Mouse (Mus musculus): Measurements from ENCODE around the gene Rmi2.
"Not testable (repeated sequence)": the region's sequence is repeated elsewhere in the genome, so short reads cannot be mapped to it uniquely, and the experiment has no call there.

The Rmi2 gene

GRCm38 (mm10) chr16:10827269-10827668, 7.6 kb upstream of the Rmi2 start:
- DNase-seq (ENCODE audit: low read depth, low spot score), result no peak

DNA sequence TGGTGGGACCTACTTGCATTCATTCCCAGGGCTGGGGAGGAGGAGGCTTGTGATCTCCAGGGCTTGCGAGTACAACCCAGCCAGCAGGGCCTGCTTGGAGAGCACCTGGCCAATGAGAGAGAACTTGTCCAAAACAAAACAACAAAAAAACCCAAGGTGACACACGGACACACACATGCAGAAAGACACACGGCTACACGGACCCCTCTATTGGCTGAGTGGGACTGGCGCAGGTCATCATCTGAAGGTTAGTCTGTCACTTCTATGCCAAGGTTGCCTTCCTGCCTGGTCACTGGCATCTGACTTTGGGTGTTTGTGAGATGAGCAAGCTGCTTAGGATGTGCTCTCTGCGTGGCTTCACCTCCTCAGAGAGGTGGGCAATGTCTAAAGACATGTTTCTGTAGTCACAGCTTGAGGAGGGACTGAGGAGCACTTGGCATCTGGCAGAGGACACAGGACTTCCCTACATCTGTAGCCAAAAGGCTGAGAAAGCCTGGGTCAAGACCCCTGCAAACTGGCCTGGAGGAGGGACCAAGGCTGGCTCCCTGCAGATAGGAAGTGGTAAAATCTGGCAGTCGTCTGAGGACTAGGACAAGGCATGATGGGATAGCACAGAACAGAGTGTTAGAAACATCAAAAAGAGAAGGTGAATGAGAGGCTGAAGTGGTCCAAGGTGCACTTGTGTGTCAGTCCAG, 6.9 kb upstream of the Rmi2 start:
- DNase-seq (ENCODE audit: low read depth, low spot score), result no peak

DNA sequence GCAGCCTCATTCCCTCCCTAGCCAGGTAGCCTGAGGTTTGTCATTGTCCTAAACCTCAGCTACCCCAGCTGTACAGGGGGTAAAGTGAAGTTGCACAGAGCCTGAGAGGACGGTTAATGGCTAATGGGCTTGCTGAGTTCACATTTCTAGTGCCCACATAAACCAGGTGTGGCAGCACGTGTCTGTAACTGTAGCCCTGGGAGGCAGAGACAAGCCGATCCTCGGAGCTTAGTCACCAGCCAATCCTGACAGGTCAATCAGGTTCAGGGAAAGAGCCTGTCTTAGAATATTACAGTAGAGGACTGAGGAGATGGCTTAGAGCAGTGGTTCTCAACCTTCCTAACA, 6.4 kb upstream of the Rmi2 start:
- no peak for DNase-seq (ENCODE audit: low read depth, low spot score)

- no peak for DNase-seq (ENCODE audit: low read depth, low spot score)
Observed at GRCm38 (mm10) chr16:10834542-10834910, 333 bp upstream of the Rmi2 start.

GRCm38 (mm10) chr16:10836388-10836787, 1.5 kb downstream of the Rmi2 start:
- no peak for DNase-seq (ENCODE audit: low read depth, low spot score)

- no peak for DNase-seq (ENCODE audit: low read depth, low spot score)
Observed at GRCm38 (mm10) chr16:10837250-10837649, 2.4 kb downstream of the Rmi2 start.

- DNase-seq (ENCODE audit: low read depth, low spot score), result no peak
Observed at GRCm38 (mm10) chr16:10837903-10838302, 3.0 kb downstream of the Rmi2 start.

- DNase-seq (ENCODE audit: low read depth, low spot score), result no peak
Observed at GRCm38 (mm10) chr16:10838487-10839245, 3.8 kb downstream of the Rmi2 start.

DNA sequence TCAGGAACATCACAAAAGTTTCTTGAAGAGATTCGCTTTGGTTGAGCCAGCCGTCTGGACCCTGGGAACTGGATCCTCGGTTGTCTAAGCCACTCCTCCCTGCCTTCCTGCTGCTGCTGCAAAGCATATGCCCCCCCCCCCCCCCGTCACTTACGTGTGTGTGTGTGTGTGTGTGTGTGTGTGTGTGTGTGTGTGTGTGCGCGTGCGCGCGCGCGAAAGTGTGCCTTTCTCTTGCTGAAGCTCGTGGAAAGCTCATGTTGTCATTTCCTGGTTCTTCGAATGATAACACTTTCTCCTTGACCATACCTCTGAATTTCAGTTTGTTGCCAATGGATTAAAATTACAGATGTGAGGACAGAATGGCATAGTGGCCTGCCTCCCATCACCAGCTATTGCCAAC, 5.2 kb downstream of the Rmi2 start:
- DNase-seq (ENCODE audit: low read depth, low spot score), result no peak

GRCm38 (mm10) chr16:10842282-10842855, 7.5 kb downstream of the Rmi2 start:
- DNase-seq (ENCODE audit: low read depth, low spot score), result no peak

DNA sequence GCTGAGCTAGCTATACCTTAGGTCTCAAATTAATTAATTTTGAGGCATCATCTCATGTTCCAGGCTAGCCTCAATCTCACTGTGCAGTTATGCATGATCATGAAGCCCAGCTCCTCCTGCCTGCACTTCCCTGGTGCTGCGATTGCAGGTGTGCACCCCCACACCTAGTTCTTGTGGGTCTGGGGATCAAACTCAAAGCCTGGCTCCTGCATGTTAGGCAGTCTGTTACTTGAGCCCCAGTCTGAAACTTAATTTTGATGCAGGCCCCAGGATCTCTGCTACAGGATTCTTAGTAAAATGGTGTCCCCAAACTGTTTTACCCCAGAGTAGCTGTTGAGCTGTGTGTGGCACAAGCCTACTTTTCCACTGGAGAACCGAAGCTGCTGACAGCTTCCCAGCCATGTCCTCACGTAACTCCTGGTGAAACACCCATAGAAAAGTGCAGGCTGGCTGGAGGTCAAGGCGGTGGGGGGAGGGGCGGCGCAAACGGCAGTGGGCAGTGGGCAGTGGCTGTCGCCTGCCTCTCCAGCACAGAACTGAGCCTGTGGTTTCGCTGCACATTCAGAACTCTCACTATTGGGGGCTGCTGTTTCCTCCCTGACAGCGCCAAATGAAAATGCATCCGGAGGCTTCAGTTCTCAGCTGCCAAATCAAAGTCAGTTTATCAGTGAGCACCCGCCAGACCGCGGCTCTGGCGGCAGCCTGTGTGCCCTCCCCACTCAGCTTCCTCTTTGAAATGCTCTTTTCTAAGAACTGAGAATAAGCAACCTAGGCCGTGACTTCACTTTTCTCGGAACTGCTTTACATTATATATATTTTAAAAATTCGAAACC, 8.8 kb downstream of the Rmi2 start:
- DNase-seq (ENCODE audit: low read depth, low spot score), result no peak

DNA sequence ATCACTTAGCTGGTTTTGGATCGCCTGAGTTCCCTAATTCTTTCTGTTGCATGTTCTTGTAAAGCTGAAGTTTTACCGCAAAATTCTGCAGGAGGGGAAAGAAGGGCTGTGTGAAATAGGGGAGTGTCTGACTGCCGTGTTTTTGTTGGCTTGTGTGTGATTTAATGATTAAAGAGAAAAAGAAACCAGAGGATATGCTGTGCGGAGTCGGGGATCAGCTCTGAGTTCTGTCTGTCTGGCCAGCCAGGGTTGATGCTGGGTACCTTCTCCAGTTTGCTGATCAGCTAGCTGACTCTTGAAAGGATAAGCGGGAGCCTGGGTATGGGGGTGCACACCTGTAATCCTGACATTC, 9.4 kb downstream of the Rmi2 start:
- no peak for DNase-seq (ENCODE audit: low read depth, low spot score)

DNA sequence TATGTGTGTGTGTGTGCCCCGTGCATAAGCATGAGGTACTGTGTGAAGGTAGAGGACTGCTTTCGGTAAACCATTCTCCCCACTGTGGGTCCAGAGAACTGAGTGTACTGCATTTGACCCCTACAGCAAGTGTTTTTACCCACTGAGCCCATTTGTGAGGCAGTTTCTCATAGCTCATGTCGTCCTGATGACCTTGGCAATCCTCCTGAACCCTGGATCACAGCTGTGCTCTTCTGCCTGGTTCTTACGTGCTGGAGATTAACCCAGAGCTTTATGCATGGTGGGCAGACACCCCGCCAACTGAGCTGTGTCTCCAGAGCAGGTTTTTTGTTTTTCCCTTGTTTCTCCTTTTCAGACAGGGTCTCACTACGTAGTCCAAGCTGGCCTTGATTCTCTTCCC, 11.1 kb downstream of the Rmi2 start:
- no peak for DNase-seq (ENCODE audit: low read depth, low spot score)

- peak; percentile 20 for DNase-seq (ENCODE audit: low read depth, low spot score)
Observed at GRCm38 (mm10) chr16:10846503-10846902, 11.6 kb downstream of the Rmi2 start.

GRCm38 (mm10) chr16:10849965-10850861, 15.4 kb downstream of the Rmi2 start:
- DNase-seq (ENCODE audit: low read depth, low spot score), result no peak

- DNase-seq (ENCODE audit: low read depth, low spot score), result no peak
Observed at GRCm38 (mm10) chr16:10850905-10851304, 16.0 kb downstream of the Rmi2 start.

- not testable (repeated sequence) for DNase-seq (ENCODE audit: low read depth, low spot score)
Observed at GRCm38 (mm10) chr16:10852216-10852615, 17.4 kb downstream of the Rmi2 start.

GRCm38 (mm10) chr16:10859726-10860245, 24.9 kb downstream of the Rmi2 start:
- no peak for DNase-seq (ENCODE audit: low read depth, low spot score)

GRCm38 (mm10) chr16:10861408-10861807, 26.5 kb downstream of the Rmi2 start:
- no peak for DNase-seq (ENCODE audit: low read depth, low spot score)

GRCm38 (mm10) chr16:10864833-10865591, 30.2 kb downstream of the Rmi2 start:
- DNase-seq (ENCODE audit: low read depth, low spot score), result no peak

Data from retina, adult 2 months (tissue).